Mouse (Mus musculus): Measurements from ENCODE around the gene Rapgef1.

DNA sequence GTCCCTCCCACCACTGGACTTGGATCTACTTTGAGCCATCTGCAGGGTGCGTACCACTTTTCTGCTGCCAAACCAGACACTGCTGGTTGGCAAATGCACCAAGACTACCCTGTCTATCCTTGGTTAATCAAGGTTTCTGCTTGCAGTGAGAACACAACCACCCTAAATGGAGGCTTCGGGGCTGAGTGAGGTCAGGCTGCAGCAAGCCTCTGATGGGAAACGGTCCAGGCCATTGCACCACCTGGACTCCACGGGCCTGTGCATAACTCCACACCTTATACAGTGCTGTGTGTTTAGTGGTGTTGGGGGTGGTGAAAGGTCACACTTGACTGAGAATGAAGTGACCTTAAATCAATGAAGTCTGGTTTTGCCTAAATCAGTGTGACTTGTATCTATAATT lies 47.6 kb downstream of the Rapgef1 start:
- TF ChIP-seq POLR2A (IDR thresholded peaks at IDR 0.05; ENCODE audit: extremely low read depth, insufficient read depth, low read length) (no peak), CTCF (IDR thresholded peaks at IDR 0.05; ENCODE audit: low read depth, low read length) (no peak)
